Mouse (Mus musculus) lung, embryonic 14.5 days (tissue): Measurements from ENCODE around the gene Sema4a. TPM values are rescaled to one million over a fixed set of nuclear protein-coding genes. Genes with fewer than 3 reads are reported as not detected.

Source experiments
- ATAC-seq: fragments of 200-750 bp; cut with Nextera tagmentation; 2 replicates; pipeline ENCODE4 v1.8.0; 2017; ENCODE audit warnings: mild to moderate bottlenecking, moderate TSS enrichment, moderate library complexity; ENCODE audit not compliant: insufficient read depth
- DNase-seq: peaks from one replicate; pipeline ENCODE4 v3.0.0-alpha.2; 2015
- H3K27ac ChIP-seq: fragments of 300-500 bp; sonication (generic); 2 replicates; pipeline ENCODE4 v1.5.1; 2014; ENCODE audit warnings: low read depth, mild to moderate bottlenecking, moderate library complexity
- H3K27me3 ChIP-seq: fragments of 300-500 bp; sonication (generic); 2 replicates; pipeline ENCODE4 v1.6.1; 2014; ENCODE audit warnings: low read length, control low read depth; ENCODE audit not compliant: insufficient read depth
- H3K36me3 ChIP-seq: fragments of 300-500 bp; sonication (generic); 2 replicates; pipeline ENCODE4 v1.6.1; 2014; ENCODE audit warnings: control low read depth; ENCODE audit not compliant: insufficient read depth
- H3K4me1 ChIP-seq: fragments of 300-500 bp; sonication (generic); 2 replicates; pipeline ENCODE4 v1.6.1; 2014; ENCODE audit warnings: antibody characterized with exemption, control low read depth; ENCODE audit not compliant: insufficient read depth
- H3K4me2 ChIP-seq: fragments of 300-500 bp; sonication (generic); 2 replicates; pipeline ENCODE4 v1.6.1; 2014; ENCODE audit warnings: mild to moderate bottlenecking
- H3K4me3 ChIP-seq: fragments of 300-500 bp; sonication (generic); 2 replicates; pipeline ENCODE4 v1.5.1; 2014; ENCODE audit warnings: low read depth, low read length
- H3K9ac ChIP-seq: fragments of 300-500 bp; sonication (generic); 2 replicates; pipeline ENCODE4 v1.6.1; 2014
- H3K9me3 ChIP-seq: fragments of 300-500 bp; sonication (generic); 2 replicates; pipeline ENCODE4 v1.6.1; 2016; ENCODE audit warnings: low read depth, low read length, control low read depth
- CTCF ChIP-seq: IDR thresholded peaks from 2 replicates; pipeline ENCODE4 v1.5.1; 2016; ENCODE audit warnings: antibody characterized with exemption, low read depth
- WGBS: fragments of 180-500 bp; shearing (Covaris S2); extraction: QIAGEN DNeasy Blood & Tissue Kit; methylation state at CpG from one replicate; pipeline ENCODE4 v1.1.7; 2014; 5-methylcytosine and 5-hydroxymethylcytosine counted together
- polyA plus RNA-seq: library from polyadenylated mRNA; unstranded; fragments of >200 nt; fragmentation: Nextera tagmentation; extraction: Ambion mirVana; gene quantifications from 2 replicates; pipeline ENCODE4 v1.2.1, GENCODE M21; 2014

Gene Sema4a
- polyA plus RNA-seq, 1 experiment from 2014 or later: 2.8 TPM

- Histone ChIP-seq H3K9ac (no peak overlapping the region), H3K4me1 (no peaks in the 10 kb centered on the region), H3K36me3 (no peaks in the 10 kb centered on the region), H3K9me3 (no peaks in the 10 kb centered on the region), H3K27ac (no peak overlapping the region), H3K4me2 (no peak overlapping the region), H3K4me3 (no peak overlapping the region), H3K27me3 (no peaks in the 10 kb centered on the region; the same call in 1 of the 2 replicates)
- ATAC-seq (no peak), DNase-seq (no peak)
- no peak for TF ChIP-seq CTCF
- WGBS: 76% methylated on average over 8 of the region's 8 CpGs
These were observed 4.7 kb downstream of the Sema4a start for GRCm38 (mm10) chr3:88456313-88456712.

- Histone ChIP-seq H3K36me3 (no peaks in the 10 kb centered on the region), H3K9me3 (no peaks in the 10 kb centered on the region), H3K27me3 (no peaks in the 10 kb centered on the region; the same call in 1 of the 2 replicates), H3K4me2 (no peak overlapping the region), H3K4me3 (no peak overlapping the region), H3K27ac (no peak overlapping the region), H3K9ac (no peak overlapping the region), H3K4me1 (no peaks in the 10 kb centered on the region)
- no peak for ATAC-seq
- no peak for TF ChIP-seq CTCF
- whole genome bisulfite sequencing: 72% methylated on average over 18 of the region's 18 CpGs
- no peak for DNase-seq
These were observed 5.3 kb downstream of the Sema4a start for GRCm38 (mm10) chr3:88455588-88456264.

- Histone ChIP-seq H3K4me3 (no peak overlapping the region), H3K4me2 (no peak overlapping the region), H3K9ac (0 out of 2 replicates have a peak overlapping the region, but pooled peaks have one; percentile 3), H3K27me3 (no peaks in the 10 kb centered on the region; the same call in 1 of the 2 replicates), H3K4me1 (no peaks in the 10 kb centered on the region; the same call in 1 of the 2 replicates), H3K27ac (no peak overlapping the region), H3K36me3 (no peaks in the 10 kb centered on the region), H3K9me3 (no peaks in the 10 kb centered on the region)
- 42% methylated on average over 9 of the region's 9 CpGs for WGBS
- no peak for TF ChIP-seq CTCF
- no peak for DNase-seq
- ATAC-seq: 0 out of 2 replicates have a peak, but pooled peaks have one; percentile 30
These were observed 6.0 kb downstream of the Sema4a start for GRCm38 (mm10) chr3:88454762-88455587.

- DNase-seq (no peak), ATAC-seq (no peak)
- no peaks in the 10 kb centered on the region; the same call in 1 of the 2 replicates for H3K27me3 ChIP-seq
- no peak overlapping the region for H3K27ac ChIP-seq
- H3K9me3 ChIP-seq: no peaks in the 10 kb centered on the region
- H3K4me3 ChIP-seq: no peak overlapping the region
- no peak for TF ChIP-seq CTCF
- peaks cover 6% of the 10 kb centered on the region; the same call in 1 of the 2 replicates for H3K4me1 ChIP-seq
- WGBS: 70% methylated on average over 8 of the region's 8 CpGs
- no peak overlapping the region for H3K9ac ChIP-seq
- H3K4me2 ChIP-seq: no peak overlapping the region
- no peaks in the 10 kb centered on the region for H3K36me3 ChIP-seq
These were observed 7.0 kb downstream of the Sema4a start for GRCm38 (mm10) chr3:88453986-88454385.

GRCm38 (mm10) chr3:88453369-88453768 lies 7.6 kb downstream of the Sema4a start:
- no peak for TF ChIP-seq CTCF
- 47% methylated on average over 8 of the region's 8 CpGs for WGBS
- Histone ChIP-seq H3K9ac (no peak overlapping the region), H3K27ac (no peak overlapping the region), H3K4me2 (no peak overlapping the region), H3K9me3 (no peaks in the 10 kb centered on the region), H3K36me3 (no peaks in the 10 kb centered on the region), H3K4me3 (no peak overlapping the region), H3K4me1 (peaks cover 7% of the 10 kb centered on the region; the same call in 1 of the 2 replicates), H3K27me3 (no peaks in the 10 kb centered on the region)
- DNase-seq (no peak), ATAC-seq (no peak)

GRCm38 (mm10) chr3:88452716-88453115 lies 8.3 kb downstream of the Sema4a start:
- WGBS: 69% methylated on average over 6 of the region's 6 CpGs
- no peak for TF ChIP-seq CTCF
- DNase-seq (no peak), ATAC-seq (no peak)
- H3K9ac ChIP-seq: no peak overlapping the region
- H3K4me3 ChIP-seq: no peak overlapping the region
- no peak overlapping the region for H3K27ac ChIP-seq
- no peaks in the 10 kb centered on the region for H3K9me3 ChIP-seq
- H3K4me2 ChIP-seq: no peak overlapping the region
- H3K27me3 ChIP-seq: no peaks in the 10 kb centered on the region
- H3K36me3 ChIP-seq: no peaks in the 10 kb centered on the region
- peaks cover 7% of the 10 kb centered on the region; the same call in 1 of the 2 replicates for H3K4me1 ChIP-seq

GRCm38 (mm10) chr3:88452246-88452645 lies 8.7 kb downstream of the Sema4a start:
- 59% methylated on average over 5 of the region's 5 CpGs for WGBS
- no peak overlapping the region for H3K4me2 ChIP-seq
- H3K36me3 ChIP-seq: no peaks in the 10 kb centered on the region
- H3K4me3 ChIP-seq: no peak overlapping the region
- no peak overlapping the region for H3K27ac ChIP-seq
- no peak for ATAC-seq
- H3K9me3 ChIP-seq: no peaks in the 10 kb centered on the region
- no peak for DNase-seq
- TF ChIP-seq CTCF: no peak
- peaks cover 7% of the 10 kb centered on the region; the same call in 1 of the 2 replicates for H3K4me1 ChIP-seq
- H3K27me3 ChIP-seq: no peaks in the 10 kb centered on the region
- H3K9ac ChIP-seq: no peak overlapping the region
